Mouse (Mus musculus) monocyte, adult 2 months (primary cell): Measurements from ENCODE around the gene Snx29.
"Not testable (repeated sequence)": the region's sequence is repeated elsewhere in the genome, so short reads cannot be mapped to it uniquely, and the experiment has no call there.

ENCODE experiments used
- DNase-seq, 2 experiments: peaks; one replicate each; pipeline ENCODE4 v3.0.0; 2022; ENCODE audit warnings: low spot score in 2 of 2, low read depth in 1 of 2

Gene Snx29

GRCm38 (mm10) chr16:11526996-11527395 lies 204.3 kb downstream of the Snx29 start:
- DNase-seq = no peak

GRCm38 (mm10) chr16:11530466-11531194 lies 207.9 kb downstream of the Snx29 start:
- no peak for DNase-seq

DNA sequence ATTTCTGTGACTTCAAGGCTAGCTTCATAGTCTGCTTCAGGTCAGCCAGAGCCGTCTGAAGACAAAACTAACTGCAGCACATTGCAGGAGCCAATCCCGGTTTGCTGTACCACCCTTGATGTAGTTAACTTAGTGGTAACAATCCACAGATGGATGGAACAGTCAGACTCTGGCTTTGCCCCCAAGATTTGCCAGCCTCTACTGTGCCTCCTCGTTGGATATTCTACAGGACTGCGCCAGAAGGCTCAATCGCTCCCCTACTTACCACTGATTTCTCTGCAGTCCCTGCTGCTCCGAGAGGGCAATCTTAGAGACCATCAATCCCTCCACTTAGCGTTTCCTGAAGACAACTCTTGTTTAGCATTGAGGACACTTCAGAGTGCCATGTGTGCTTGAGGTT lies 208.7 kb downstream of the Snx29 start:
- DNase-seq = no peak

- DNase-seq = no peak
Observed at GRCm38 (mm10) chr16:11532592-11532991, 209.9 kb downstream of the Snx29 start.

GRCm38 (mm10) chr16:11533441-11533840 lies 210.7 kb downstream of the Snx29 start:
- no peak for DNase-seq

DNA sequence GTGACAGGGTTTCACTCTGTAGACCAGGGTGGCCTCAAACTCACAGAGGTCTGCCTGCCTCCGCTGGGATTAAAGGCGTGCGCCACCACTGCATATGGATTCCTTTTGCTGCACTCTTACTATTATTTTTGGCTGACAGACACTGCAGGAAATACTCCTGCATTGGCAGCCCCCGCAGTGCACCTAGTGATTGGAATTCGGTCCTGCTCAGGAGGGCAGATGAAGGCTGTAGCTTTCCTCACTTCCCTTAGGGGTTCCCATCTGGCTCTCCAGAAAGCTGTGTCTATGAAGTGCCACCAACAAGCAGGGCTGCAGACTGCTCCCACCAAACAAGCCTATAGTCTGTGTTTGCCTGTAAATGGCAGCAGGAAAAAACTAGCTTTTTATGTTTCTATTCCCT lies 215.0 kb downstream of the Snx29 start:
- no peak for DNase-seq

GRCm38 (mm10) chr16:11538191-11538590 lies 215.5 kb downstream of the Snx29 start:
- DNase-seq = no peak

DNA sequence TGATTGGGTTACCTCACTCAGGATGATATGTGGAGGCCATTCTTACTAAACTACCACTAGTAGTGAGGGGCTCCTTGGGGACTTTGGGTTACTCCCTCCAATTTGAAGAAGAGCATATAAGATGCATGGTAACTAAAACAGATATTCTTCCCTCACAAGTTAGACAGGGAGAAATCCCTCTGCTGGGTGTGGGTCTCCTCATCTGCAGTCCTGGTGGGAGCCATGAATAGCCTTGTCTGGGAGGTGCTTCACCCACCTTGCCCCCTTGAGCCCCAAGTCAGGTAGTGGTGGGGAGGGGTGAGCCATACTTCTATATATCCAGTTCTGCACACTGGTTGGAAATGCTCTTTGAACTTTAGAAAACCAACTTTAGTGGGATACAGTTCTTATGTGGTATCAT lies 218.3 kb downstream of the Snx29 start:
- no peak for DNase-seq

- no peak for DNase-seq
Observed at GRCm38 (mm10) chr16:11541769-11542168, 219.1 kb downstream of the Snx29 start.

GRCm38 (mm10) chr16:11550043-11550725 lies 227.5 kb downstream of the Snx29 start:
- no peak for DNase-seq

DNA sequence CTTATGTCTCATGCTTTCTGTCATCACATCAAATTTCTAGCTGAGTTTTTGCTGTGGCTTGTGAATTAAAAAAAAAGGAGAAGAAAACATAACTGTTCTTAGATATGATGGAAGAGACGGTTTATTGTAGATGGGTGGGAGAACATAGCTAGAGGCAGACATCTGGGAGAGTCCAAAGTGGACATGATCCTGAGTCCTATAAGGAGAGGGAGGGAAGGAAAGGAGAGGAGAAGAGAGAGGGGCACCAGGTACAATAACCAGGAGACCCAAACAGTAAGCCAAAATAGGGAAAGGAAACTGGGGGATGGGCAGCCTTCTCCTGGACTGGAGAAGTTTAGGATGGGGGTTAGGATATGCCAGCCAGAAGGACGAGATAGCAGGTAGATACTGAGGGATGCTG lies 239.0 kb downstream of the Snx29 start:
- DNase-seq = no peak

DNA sequence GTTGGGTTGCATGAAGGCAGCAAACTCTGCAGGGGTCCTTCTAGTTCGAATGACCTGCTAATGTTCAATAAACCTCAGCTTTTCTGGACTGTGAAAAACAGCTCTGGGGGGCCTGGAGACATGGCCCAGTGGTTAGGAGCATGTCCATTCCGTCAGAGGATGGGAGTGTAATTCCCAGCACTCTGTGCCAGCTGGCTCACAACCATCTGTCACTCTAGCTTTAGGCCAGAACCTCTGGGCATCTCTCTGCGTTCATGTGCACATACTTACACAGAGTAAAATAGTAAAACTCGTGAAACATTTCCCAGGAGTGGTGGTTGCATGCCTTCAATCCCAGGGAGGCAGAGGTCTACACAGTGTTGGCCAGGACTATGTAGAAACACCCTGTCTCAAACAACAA lies 241.1 kb downstream of the Snx29 start:
- DNase-seq = no peak

GRCm38 (mm10) chr16:11565126-11565525 lies 242.4 kb downstream of the Snx29 start:
- DNase-seq = no peak

DNA sequence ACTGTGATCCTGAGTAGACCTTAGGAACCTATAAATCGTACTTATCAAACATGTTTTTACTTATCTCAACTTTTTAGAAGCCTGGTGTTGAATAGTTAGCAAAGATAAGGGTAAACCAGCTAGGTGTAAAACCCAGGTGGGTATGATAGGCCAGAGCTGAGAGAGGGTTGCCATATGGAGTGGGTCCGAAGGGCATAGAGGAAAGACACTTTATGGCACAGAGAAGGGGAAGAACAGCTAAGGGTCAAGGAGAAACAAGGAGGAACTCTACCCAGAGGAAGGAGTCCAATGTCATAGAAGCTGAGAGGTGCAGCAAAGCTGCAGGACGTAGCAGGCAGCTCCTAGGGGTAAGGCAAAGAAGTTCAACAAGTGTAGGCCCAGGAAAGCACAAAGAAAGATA lies 244.9 kb downstream of the Snx29 start:
- no peak for DNase-seq

- DNase-seq = no peak
Observed at GRCm38 (mm10) chr16:11568095-11568494, 245.4 kb downstream of the Snx29 start.

GRCm38 (mm10) chr16:11568601-11569000 lies 245.9 kb downstream of the Snx29 start:
- no peak for DNase-seq

DNA sequence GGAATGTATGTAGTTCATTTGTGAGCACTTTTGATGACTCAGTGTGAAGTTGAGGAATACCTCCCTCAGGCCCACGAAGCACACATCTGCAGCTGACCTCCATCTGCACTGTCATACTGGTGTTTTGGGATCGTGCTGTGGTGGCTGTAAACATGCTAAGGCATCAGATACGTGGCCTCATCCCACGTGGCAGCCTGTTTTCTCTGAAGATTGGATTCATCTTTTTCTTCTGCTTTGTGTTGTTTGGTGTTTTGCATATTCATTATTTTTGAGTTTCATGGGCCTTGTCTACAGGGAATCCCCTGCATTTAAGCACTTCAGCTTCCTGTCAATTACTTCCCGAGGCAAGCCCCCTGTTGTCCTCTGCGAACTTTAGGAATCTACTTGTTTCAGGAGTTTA lies 246.4 kb downstream of the Snx29 start:
- no peak for DNase-seq

- DNase-seq = no peak
Observed at GRCm38 (mm10) chr16:11570072-11570471, 247.4 kb downstream of the Snx29 start.

- DNase-seq = no peak
Observed at GRCm38 (mm10) chr16:11574517-11574916, 251.8 kb downstream of the Snx29 start.

GRCm38 (mm10) chr16:11575733-11576132 lies 253.0 kb downstream of the Snx29 start:
- not testable (repeated sequence) for DNase-seq

- DNase-seq = no peak
Observed at GRCm38 (mm10) chr16:11577541-11578255, 255.0 kb downstream of the Snx29 start.

- DNase-seq = no peak
Observed at GRCm38 (mm10) chr16:11579676-11580098, 257.0 kb downstream of the Snx29 start.
